Mouse (Mus musculus) telencephalon, adult 2 months (tissue): ENCODE results near the gene Tubg2.

Experiments used
- DNase-seq: peaks from one replicate; pipeline ENCODE4 v3.0.0-alpha.2; 2011; ENCODE audit warnings: low read depth, low spot score

Gene Tubg2

GRCm38 (mm10) chr11:101194643-101195042 lies 38.9 kb downstream of the Tubg2 start:
- DNase-seq = no peak

GRCm38 (mm10) chr11:101195101-101195500 lies 39.4 kb downstream of the Tubg2 start:
- no peak for DNase-seq

- no peak for DNase-seq
These were observed 39.9 kb downstream of the Tubg2 start for GRCm38 (mm10) chr11:101195571-101195970.

GRCm38 (mm10) chr11:101196175-101196574 lies 40.5 kb downstream of the Tubg2 start:
- no peak for DNase-seq

- DNase-seq = no peak
These were observed 43.8 kb downstream of the Tubg2 start for GRCm38 (mm10) chr11:101199555-101199954.

GRCm38 (mm10) chr11:101200986-101201385 lies 45.3 kb downstream of the Tubg2 start:
- DNase-seq = no peak
